Mouse (Mus musculus) liver, adult 2 months (tissue): ENCODE results near the gene Ypel2.

Experiments
- CTCF ChIP-seq: fragments of 200-500 bp; IDR thresholded peaks from 2 replicates; pipeline ENCODE4 v1.5.1; 2011; ENCODE audit warnings: low read depth, low read length, control low read depth
- POLR2A ChIP-seq: fragments of 200-500 bp; IDR thresholded peaks from 2 replicates; pipeline ENCODE4 v1.6.1; 2011; ENCODE audit warnings: low read length, control low read depth; ENCODE audit not compliant: insufficient read depth; ENCODE audit errors: extremely low read depth

DNA sequence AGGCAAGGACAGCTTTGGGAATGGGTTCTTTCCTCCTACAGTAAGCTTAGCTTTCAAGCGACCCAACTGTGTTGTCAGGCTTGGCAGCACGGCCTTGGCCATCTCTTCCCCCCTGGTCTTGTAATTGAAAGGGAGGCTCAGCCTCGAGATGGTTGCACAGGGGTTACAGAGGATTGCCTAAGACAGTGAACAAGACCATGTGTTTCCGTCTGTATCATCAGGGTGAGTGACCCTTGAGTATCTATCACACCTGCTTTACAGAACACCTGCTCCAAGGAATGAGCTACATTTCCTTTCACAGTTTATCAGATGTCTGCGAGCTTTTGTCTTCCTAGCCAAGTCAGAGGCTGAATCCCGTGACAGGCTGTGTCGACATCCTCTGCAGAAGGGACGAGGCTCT, 48.4 kb downstream of the Ypel2 start:
- TF ChIP-seq POLR2A (no peak), CTCF (no peak)
